Mouse (Mus musculus) limb, embryonic 15.5 days (tissue): ENCODE results near the gene Mxi1. TPM values are rescaled to one million over a fixed set of nuclear protein-coding genes. Genes with fewer than 3 reads are reported as not detected.
A peak's percentile ranks its signal among the peaks of the same experiment; 100 is the strongest.

Source experiments
- ATAC-seq: fragments of 200-750 bp; cut with Nextera tagmentation; 2 replicates; pipeline ENCODE4 v1.8.0; 2017; ENCODE audit warnings: low read depth, moderate TSS enrichment; ENCODE audit not compliant: insufficient number of reproducible peaks, low FRiP score, low TSS enrichment
- H3K27ac ChIP-seq: fragments of 300-500 bp; sonication (generic); 2 replicates; pipeline ENCODE4 v1.5.1; 2015; ENCODE audit warnings: moderate library complexity, mild to moderate bottlenecking, inconsistent platforms
- H3K27me3 ChIP-seq: fragments of 300-500 bp; sonication (generic); 2 replicates; pipeline ENCODE4 v1.6.1; 2015; ENCODE audit warnings: inconsistent platforms
- H3K36me3 ChIP-seq: fragments of 300-500 bp; sonication (generic); 2 replicates; pipeline ENCODE4 v1.6.1; 2015; ENCODE audit warnings: inconsistent platforms
- H3K4me1 ChIP-seq: fragments of 300-500 bp; sonication (generic); 2 replicates; pipeline ENCODE4 v1.6.1; 2015; ENCODE audit warnings: inconsistent platforms
- H3K4me2 ChIP-seq: fragments of 300-500 bp; sonication (generic); 2 replicates; pipeline ENCODE4 v1.6.1; 2015; ENCODE audit warnings: mild to moderate bottlenecking, inconsistent platforms
- H3K4me3 ChIP-seq: fragments of 300-500 bp; sonication (generic); 2 replicates; pipeline ENCODE4 v1.5.1; 2015; ENCODE audit warnings: mild to moderate bottlenecking, inconsistent platforms
- H3K9ac ChIP-seq: fragments of 300-500 bp; sonication (generic); 2 replicates; pipeline ENCODE4 v1.6.1; 2015; ENCODE audit warnings: inconsistent platforms
- H3K9me3 ChIP-seq: fragments of 300-500 bp; sonication (generic); 2 replicates; pipeline ENCODE4 v1.6.1; 2016; ENCODE audit warnings: inconsistent platforms
- WGBS: fragments of 180-500 bp; shearing (Covaris S2); methylation state at CpG from one replicate; pipeline ENCODE4 v1.1.7; 2015; 5-methylcytosine and 5-hydroxymethylcytosine counted together
- polyA plus RNA-seq: library from polyadenylated mRNA; unstranded; fragments of >200 nt; fragmentation: Nextera tagmentation; extraction: Ambion mirVana; gene quantifications from 2 replicates; pipeline ENCODE4 v1.2.1, GENCODE M21; 2015

The Mxi1 gene
- polyA plus RNA-seq, 1 experiment from 2014 or later: 40.1 TPM

DNA sequence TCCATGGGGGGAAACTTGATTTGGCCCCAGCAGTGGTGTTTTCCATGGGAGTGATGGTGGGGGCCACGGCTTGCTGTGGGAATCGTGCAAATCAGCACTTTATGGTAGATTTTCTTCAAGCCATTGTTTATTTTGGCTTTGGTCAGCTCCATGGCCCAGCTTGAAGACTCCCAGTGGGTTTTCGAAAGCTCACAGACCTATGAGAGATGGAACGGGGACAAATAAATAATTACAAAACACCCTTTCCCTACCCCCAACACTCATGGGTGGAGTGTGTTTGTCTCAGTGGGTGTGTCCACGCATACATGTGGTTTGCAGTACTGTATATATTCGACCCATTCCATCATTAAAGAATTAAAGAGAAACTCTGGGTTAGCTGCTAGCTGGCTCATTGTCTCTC, 3.1 kb upstream of the Mxi1 start:
- H3K9me3 ChIP-seq: no peaks in the 10 kb centered on the region
- H3K9ac ChIP-seq: no peak overlapping the region
- no peaks in the 10 kb centered on the region for H3K36me3 ChIP-seq
- ATAC-seq: no peak
- H3K4me3 ChIP-seq: no peak overlapping the region
- no peaks in the 10 kb centered on the region for H3K27me3 ChIP-seq
- 0 out of 2 replicates have a peak, but pooled peaks cover 2% of the 10 kb centered on the region for H3K4me1 ChIP-seq
- WGBS: 43% methylated on average over 6 of the region's 6 CpGs
- no peak overlapping the region for H3K27ac ChIP-seq
- no peak overlapping the region for H3K4me2 ChIP-seq

DNA sequence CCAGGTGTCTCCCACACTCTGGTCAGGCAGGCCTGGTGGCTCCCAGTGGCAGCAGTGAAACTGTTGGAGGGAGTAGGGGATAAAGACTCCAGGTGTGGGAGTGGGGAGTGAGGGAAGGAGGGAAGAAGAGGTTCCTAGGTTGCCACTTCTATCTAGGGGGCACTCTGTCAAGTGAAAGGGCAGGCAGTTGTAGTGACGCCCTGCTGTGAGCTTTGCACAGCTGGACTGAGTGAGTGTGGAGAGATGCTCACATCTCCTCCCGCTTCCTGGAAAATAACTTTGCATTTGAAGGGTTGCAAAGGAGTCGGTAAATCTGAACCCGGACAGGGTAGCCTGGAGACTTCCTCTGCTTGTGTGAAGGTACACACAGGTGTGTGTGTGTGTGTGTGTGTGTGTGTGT, 687 bp upstream of the Mxi1 start:
- H3K27ac ChIP-seq: no peak overlapping the region

DNA sequence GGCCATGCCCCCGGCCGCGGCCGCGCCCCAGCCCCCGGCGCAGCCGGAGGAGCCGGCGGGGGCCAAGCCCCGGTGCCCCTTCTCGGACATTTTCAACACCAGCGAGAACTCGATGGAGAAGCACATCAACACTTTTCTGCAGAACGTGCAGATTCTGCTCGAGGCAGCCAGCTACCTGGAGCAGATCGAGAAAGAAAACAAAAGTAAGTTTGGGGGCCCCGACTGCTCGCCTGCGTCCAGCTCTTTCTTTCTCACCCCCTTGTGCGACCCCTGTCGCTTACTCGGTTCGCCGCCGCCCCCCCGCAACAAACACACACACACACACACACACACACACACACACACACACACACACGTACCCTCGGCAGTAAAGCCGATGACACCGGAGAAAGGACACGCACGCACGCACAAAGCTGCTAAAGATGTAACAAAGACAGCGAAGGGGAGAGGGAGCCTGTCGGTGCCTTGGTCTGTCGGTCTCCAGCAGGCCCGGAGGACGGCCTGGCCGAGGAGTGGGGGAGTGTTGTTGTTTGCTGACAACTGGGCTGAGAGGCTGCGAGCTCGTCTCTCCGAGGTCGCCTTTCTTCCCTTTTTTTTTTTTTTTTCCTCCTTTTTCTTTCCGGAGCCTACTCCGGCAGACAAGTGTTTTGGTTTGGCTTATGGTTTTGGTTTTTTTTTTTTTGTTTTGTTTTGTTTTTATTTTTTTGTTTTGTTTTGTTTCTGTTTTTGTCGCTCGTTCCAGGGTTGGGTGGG, 629 bp downstream of the Mxi1 start:
- peak overlapping the region; percentile 85 for H3K9ac ChIP-seq
- 0% methylated on average over 45 of the region's 48 CpGs for WGBS
- peak overlapping the region; percentile 98 for H3K27ac ChIP-seq
- ATAC-seq: no peak
- H3K9me3 ChIP-seq: no peaks in the 10 kb centered on the region
- H3K27me3 ChIP-seq: no peaks in the 10 kb centered on the region
- H3K36me3 ChIP-seq: no peaks in the 10 kb centered on the region
- peak overlapping the region; percentile 91 for H3K4me2 ChIP-seq
- H3K4me3 ChIP-seq: peak overlapping the region; percentile 92
- H3K4me1 ChIP-seq: peaks cover 15% of the 10 kb centered on the region

More for the DNA sequence above, 687 bp upstream of the Mxi1 start:
- Histone ChIP-seq H3K4me3 (no peak overlapping the region), H3K4me1 (peaks cover 3% of the 10 kb centered on the region; the same call in 1 of the 2 replicates), H3K27me3 (no peaks in the 10 kb centered on the region), H3K9me3 (no peaks in the 10 kb centered on the region), H3K36me3 (no peaks in the 10 kb centered on the region), H3K4me2 (0 out of 2 replicates have a peak overlapping the region, but pooled peaks have one; percentile 91), H3K9ac (no peak overlapping the region)
- 23% methylated on average over 4 of the region's 4 CpGs for WGBS
- no peak for ATAC-seq

DNA sequence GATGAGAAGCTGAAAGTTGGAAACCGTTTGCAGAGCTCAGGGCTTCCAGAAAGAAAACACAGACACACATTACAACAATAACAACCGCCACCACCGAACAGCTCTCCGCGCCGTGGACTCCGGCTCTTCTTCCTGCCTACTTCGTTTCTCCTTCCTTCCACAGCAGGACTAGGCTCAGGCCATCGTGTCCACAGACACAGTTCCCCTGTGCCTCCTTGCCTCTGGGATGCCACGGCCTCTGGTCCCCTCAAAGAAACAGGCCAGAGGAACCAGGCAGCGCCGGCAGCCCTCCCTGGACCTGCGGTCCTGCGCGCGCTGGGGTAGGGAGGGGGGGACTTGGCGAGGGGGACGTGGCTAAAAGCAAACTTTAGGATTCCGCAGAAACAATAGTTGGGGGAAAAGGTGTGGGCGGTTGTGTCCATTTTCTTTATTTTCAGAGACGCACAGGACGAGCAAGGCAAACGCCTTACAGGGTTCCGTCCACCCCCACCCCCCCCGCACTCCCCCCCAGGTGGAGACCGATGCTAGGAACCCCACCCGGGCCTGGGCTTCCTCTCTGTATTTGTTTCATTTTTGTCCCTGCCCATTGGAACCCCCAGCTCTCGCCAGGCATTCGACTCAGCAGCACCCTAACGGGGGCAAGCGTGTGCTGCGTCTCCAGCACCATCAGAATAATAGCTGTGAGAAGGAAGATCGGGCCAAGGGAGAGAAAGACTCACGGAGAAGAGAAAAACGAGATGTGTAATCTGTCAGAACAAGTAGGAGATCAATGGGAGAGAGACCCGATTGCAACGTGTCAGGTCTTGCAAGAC, 1.4 kb downstream of the Mxi1 start:
- peak overlapping the region; percentile 91 for H3K4me2 ChIP-seq
- no peaks in the 10 kb centered on the region for H3K9me3 ChIP-seq
- no peak for ATAC-seq
- WGBS: under 1% methylated on average over 37 of the region's 37 CpGs
- H3K4me3 ChIP-seq: peak overlapping the region; percentile 92
- no peaks in the 10 kb centered on the region for H3K27me3 ChIP-seq
- H3K36me3 ChIP-seq: no peaks in the 10 kb centered on the region
- H3K4me1 ChIP-seq: peaks cover 15% of the 10 kb centered on the region
- H3K9ac ChIP-seq: peak overlapping the region; percentile 85
- peak overlapping the region; percentile 98 for H3K27ac ChIP-seq

DNA sequence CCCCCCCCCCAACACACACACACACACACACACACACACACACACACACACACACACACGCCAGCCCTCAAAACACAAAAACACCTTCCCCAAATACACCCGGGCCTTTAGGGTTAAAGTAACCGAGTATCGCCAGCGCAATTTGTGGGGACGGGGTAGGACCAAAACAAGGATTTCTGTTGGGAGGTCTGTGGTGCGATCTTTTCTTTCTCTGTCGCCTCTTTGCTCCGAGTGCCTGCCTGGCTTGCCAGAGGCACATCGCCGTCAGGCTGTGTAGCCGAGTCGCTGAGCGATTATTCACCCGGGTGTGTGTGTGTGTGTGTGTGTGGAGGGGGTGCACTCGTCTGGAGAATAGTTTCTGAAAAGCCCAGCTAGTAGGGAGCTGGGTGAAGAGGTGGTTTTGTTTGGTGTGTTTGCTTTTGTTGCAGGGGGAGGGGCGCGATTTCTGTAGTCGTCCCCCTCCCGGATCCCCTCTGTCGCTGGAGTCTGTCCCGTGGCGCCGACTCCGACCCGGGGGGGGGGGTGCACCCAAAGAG, 2.1 kb downstream of the Mxi1 start:
- H3K27me3 ChIP-seq: no peaks in the 10 kb centered on the region
- peak overlapping the region; percentile 98 for H3K27ac ChIP-seq
- peak overlapping the region; percentile 92 for H3K4me3 ChIP-seq
- H3K9ac ChIP-seq: peak overlapping the region; percentile 85
- 0% methylated on average over 25 of the region's 26 CpGs for WGBS
- peak overlapping the region; percentile 91 for H3K4me2 ChIP-seq
- H3K4me1 ChIP-seq: peaks cover 16% of the 10 kb centered on the region
- no peaks in the 10 kb centered on the region for H3K9me3 ChIP-seq
- ATAC-seq: no peak
- H3K36me3 ChIP-seq: no peaks in the 10 kb centered on the region

DNA sequence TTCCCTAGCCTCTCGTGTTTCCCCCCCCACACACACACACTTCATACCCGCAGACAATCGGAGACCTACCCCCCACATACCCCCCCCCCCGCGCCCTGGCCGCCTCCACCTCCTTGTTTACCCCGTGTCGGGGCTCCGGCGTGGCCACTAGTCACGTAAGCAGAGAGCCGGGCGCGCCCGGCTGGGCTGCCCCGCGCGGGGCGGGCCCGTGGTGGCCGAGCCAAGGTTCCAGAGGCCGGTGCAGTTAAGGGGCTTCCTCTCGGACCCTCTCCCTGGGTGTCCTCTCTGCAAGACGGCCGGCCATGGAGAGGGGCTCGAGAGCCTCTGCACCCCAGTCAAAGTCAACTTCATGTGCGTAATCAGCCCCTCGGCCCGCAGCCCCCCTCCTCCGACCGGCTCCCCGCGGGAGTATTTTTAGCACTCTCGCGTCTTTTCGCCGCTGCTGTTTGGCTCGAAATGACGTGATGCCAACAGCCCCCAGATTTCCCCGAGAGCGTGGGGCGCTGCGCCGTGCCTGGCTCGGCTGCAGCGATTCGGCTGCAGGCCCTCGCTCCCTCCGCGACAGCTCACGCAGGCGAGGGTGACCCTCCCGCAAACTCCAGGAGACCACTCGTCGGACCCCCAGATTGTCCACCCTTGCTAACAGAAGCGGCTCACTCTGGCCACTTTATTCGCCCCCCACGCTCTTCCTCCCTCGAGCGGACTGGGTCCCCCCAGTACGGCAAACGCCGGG, 2.8 kb downstream of the Mxi1 start:
- H3K36me3 ChIP-seq: no peaks in the 10 kb centered on the region
- under 1% methylated on average over 63 of the region's 63 CpGs for WGBS
- H3K9me3 ChIP-seq: no peaks in the 10 kb centered on the region
- peak; percentile 5; the same call in 1 of the 2 replicates for ATAC-seq
- peak overlapping the region; percentile 85 for H3K9ac ChIP-seq
- H3K27ac ChIP-seq: peak overlapping the region; percentile 98
- H3K4me1 ChIP-seq: peaks cover 22% of the 10 kb centered on the region
- peak overlapping the region; percentile 92 for H3K4me3 ChIP-seq
- H3K27me3 ChIP-seq: no peaks in the 10 kb centered on the region
- H3K4me2 ChIP-seq: peak overlapping the region; percentile 91

DNA sequence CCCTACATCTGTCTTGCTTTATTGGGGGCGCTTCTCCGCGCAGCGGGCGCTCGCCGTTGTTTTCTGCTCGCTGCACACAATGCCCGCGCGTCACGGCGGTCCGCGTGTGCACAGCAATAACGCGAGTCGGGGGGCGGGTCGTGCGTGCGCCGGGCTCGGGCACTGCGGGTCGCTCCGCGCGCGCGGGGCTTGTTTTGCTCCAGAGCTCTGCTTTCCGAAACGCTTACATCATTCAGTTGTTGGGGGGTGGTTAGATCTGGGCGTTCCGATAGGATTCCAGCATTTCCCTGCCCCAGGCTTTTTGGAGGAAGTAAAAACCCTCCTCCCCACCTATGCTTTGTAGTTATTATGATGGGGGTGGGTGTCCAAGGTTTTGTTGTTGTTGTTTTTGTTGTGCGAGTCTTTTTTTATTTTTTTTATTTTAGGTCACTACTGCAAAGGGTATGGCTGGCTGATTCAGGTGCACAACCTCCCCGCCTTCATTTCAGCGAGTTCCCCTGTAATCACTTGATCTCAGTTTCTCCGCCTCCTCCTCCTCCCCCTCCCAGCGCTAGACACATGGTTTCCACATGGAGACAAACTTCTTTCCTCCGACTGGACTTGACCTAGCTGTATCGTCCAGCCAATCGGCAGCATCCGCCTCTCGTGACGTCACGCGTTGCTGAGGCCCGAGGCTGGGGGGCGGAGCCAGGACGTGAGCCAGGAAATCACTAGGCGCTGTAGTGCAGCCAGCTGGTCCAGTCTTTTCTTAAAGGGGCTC, 3.5 kb downstream of the Mxi1 start:
- ATAC-seq: peak; percentile 91
- peak overlapping the region; percentile 91 for H3K4me2 ChIP-seq
- H3K36me3 ChIP-seq: no peaks in the 10 kb centered on the region
- no peaks in the 10 kb centered on the region for H3K9me3 ChIP-seq
- peak overlapping the region; percentile 85 for H3K9ac ChIP-seq
- under 1% methylated on average over 52 of the region's 52 CpGs for WGBS
- no peaks in the 10 kb centered on the region for H3K27me3 ChIP-seq
- H3K4me1 ChIP-seq: peaks cover 25% of the 10 kb centered on the region
- H3K4me3 ChIP-seq: peak overlapping the region; percentile 92
- peak overlapping the region; percentile 98 for H3K27ac ChIP-seq

DNA sequence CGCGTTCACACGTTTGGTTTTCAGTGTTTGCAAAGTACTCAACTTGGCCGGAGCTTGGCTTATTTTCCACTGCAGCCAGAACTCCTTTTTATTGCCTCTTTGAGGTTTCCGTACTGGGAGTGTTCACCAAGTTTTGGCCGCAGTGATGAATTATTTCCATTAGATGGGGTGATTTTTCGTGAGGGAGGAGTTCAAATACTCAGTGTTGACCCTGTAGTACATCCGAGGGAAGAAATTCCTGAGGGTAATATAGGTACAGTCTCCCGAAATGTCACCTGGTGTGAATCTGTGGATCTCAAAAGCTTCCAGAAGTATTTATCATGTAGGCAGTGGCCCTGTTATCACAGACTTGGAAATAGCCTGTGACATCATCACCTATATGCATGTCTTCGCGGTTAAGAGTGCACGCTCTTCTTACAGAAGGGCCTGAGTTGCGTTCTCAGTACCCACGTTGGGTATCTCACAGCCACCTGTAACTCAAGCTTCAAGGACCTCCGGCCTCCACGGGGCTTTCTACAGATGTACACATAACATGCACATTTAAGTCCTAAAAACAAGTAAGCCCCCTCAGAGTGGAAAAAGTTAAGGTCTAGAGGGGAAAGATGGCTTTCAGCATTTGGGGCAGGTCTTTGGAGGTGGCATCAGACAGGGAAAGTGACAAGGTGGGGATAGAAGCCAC, 4.4 kb downstream of the Mxi1 start:
- 33% methylated on average over 16 of the region's 16 CpGs for whole genome bisulfite sequencing
- ATAC-seq: peak; percentile 26; the same call in 1 of the 2 replicates
- H3K36me3 ChIP-seq: no peaks in the 10 kb centered on the region
- peak overlapping the region; percentile 98 for H3K27ac ChIP-seq
- H3K9me3 ChIP-seq: no peaks in the 10 kb centered on the region
- H3K4me3 ChIP-seq: peak overlapping the region; percentile 92
- H3K9ac ChIP-seq: no peak overlapping the region
- H3K27me3 ChIP-seq: no peaks in the 10 kb centered on the region
- H3K4me1 ChIP-seq: peaks cover 25% of the 10 kb centered on the region
- H3K4me2 ChIP-seq: peak overlapping the region; percentile 91

DNA sequence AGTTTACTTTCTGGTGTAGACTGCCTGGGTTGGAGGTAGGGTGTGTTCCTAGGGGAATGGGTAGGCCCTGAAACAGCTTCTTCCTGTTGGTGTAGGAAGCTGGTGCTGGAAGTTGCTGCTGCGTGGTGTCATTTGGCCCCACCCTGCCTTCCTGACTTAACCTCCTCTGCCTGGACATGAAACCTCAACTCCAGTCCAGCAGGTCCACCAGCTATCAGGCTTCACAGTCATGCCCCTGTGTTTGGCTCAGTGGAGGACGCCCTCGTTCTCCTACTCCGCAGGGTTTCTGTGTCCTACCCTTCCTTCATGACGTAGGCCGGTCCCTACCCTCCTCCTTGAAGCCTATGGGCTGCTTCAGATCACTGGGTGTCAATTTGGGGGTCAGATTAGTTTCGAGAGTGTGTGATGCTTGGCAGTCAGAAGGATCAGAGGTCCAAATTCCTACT, 4.9 kb downstream of the Mxi1 start:
- no peak overlapping the region for H3K9ac ChIP-seq
- H3K9me3 ChIP-seq: no peaks in the 10 kb centered on the region
- H3K4me2 ChIP-seq: 0 out of 2 replicates have a peak overlapping the region, but pooled peaks have one; percentile 91
- H3K27ac ChIP-seq: peak overlapping the region; percentile 98
- H3K36me3 ChIP-seq: no peaks in the 10 kb centered on the region
- no peak for ATAC-seq
- no peaks in the 10 kb centered on the region for H3K27me3 ChIP-seq
- H3K4me1 ChIP-seq: peaks cover 23% of the 10 kb centered on the region
- no peak overlapping the region for H3K4me3 ChIP-seq
- 84% methylated on average over 7 of the region's 7 CpGs for WGBS

DNA sequence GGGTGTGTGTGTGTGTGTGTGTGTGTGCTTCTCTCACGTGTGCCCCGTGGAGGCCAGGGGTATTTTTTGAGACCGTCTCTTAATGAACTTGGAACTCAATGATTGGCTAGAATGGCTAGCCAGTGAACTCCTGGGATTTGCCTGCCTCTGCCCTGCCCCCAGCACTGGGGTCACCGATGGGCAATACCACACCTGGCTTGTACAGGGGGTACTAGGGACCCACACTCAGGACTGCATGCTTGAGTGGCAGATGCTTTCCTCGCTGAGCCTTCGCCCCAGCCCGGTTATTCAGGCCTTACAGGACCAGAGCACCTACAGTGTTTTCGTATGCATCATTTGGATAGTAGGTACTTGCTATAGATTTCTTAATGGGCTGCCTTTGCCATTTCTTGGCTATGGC, 5.8 kb downstream of the Mxi1 start:
- Histone ChIP-seq H3K4me3 (no peak overlapping the region), H3K4me1 (peaks cover 27% of the 10 kb centered on the region), H3K27ac (no peak overlapping the region), H3K4me2 (no peak overlapping the region), H3K36me3 (no peaks in the 10 kb centered on the region), H3K9ac (no peak overlapping the region), H3K27me3 (no peaks in the 10 kb centered on the region), H3K9me3 (no peaks in the 10 kb centered on the region)
- 88% methylated on average over 8 of the region's 8 CpGs for WGBS
- no peak for ATAC-seq
